Mouse (Mus musculus) cerebellum, adult 11 months (tissue): ENCODE data around the gene D3Ertd751e.

Experiments used
- DNase-seq: peaks from one replicate; pipeline ENCODE4 v3.0.0; 2022

D3Ertd751e gene

GRCm38 (mm10) chr3:41742278-41742934 lies at the start of gene D3Ertd751e, which contains the start of gene Sclt1:
Gene D3Ertd751e (plus strand): TSS chr3:41742611.
Gene Sclt1 (minus strand): TSS chr3:41742514.
- DNase-seq = peak; percentile 97

- DNase-seq = no peak
Observed at GRCm38 (mm10) chr3:41695681-41696080, 46.7 kb upstream of the D3Ertd751e start.

- no peak for DNase-seq
Observed at GRCm38 (mm10) chr3:41741601-41742277, 672 bp upstream of the D3Ertd751e start.

GRCm38 (mm10) chr3:41743436-41743835 lies 1.0 kb downstream of the D3Ertd751e start:
- DNase-seq = peak; percentile 12

GRCm38 (mm10) chr3:41754556-41754955 lies 12.1 kb downstream of the D3Ertd751e start:
- no peak for DNase-seq

- DNase-seq = no peak
Observed at GRCm38 (mm10) chr3:41762091-41762490, 19.7 kb downstream of the D3Ertd751e start.

- DNase-seq = no peak
Observed at GRCm38 (mm10) chr3:41812447-41812846, 70.0 kb downstream of the D3Ertd751e start.
